Mouse (Mus musculus): ENCODE data around the gene H2al1n. TPM values are rescaled to one million over a fixed set of nuclear protein-coding genes. Genes with fewer than 3 reads are reported as not detected.
"Not testable (repeated sequence)": the region's sequence is repeated elsewhere in the genome, so short reads cannot be mapped to it uniquely, and the experiment has no call there.

Gene H2al1n
- not detected in 2 replicates for polyA plus RNA-seq (2015; fragmentation: Nextera tagmentation; extraction: Ambion mirVana)

DNA sequence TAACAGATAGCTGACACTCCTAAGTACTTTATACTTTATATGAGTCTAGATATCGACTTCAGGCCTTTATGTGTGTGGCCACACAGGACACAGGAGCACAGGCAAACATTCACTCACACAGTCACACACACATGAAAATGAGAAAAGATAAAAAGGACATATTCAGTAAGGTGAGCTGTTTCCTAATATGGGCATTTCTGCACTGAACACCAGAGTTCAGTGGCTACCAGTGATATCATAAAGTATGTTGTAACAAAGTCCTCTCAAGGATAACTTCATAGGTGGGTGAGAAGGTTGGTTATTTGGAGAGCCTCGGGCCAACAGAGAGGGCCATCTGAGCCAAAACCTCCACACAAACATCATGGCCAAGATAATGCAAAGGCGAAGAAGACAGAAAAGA, at the start of gene H2al1n:
Gene H2al1n, plus strand, starts transcription at position 301 of the 400 bp plus-strand sequence.
- not testable (repeated sequence) for H3K4me2 ChIP-seq (ENCODE audit: low read depth, low read length); H3K27ac ChIP-seq (ENCODE audit: low read length); ATAC-seq (ENCODE audit: insufficient read depth, low FRiP score); H3K9me3 ChIP-seq (replicated peaks; ENCODE audit: control insufficient read depth, low read length); H3K27me3 ChIP-seq (ENCODE audit: control insufficient read depth, insufficient read depth, low read length); H3K9ac ChIP-seq (ENCODE audit: low read length); H3K4me3 ChIP-seq (replicated peaks; ENCODE audit: low read length); H3K36me3 ChIP-seq (ENCODE audit: control insufficient read depth, insufficient read depth, low read length); H3K4me1 ChIP-seq (ENCODE audit: control insufficient read depth, insufficient read depth, low read length)
- 86% methylated on average over 3 of the region's 3 CpGs for WGBS

DNA sequence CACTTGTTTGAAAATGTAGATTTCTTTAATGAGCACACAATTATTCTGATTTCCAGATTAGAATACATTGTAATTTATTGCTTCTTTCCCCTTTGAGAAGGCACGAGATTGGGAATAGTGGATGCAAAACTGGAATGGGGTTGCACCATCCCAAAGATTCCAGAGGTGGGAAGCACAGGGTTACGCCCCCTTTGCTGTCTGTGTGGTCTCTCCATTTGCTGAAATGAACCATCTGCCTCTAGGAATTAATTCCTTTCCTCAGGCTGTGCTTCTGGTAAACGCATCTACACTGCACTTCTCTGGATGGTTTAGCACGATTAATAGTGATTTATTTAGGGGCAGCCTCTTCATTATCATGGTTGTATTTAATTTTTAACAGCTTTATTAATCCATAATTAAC, 11.7 kb upstream of the H2al1n start:
- Histone ChIP-seq H3K4me2 (ENCODE audit: low read depth, low read length) (no peak overlapping the region), H3K27me3 (ENCODE audit: control insufficient read depth, insufficient read depth, low read length) (no peaks in the 10 kb centered on the region), H3K27ac (ENCODE audit: low read length) (no peak overlapping the region), H3K9me3 (replicated peaks; ENCODE audit: control insufficient read depth, low read length) (no peaks in the 10 kb centered on the region), H3K9ac (ENCODE audit: low read length) (no peak overlapping the region), H3K4me3 (replicated peaks; ENCODE audit: low read length) (no peak overlapping the region), H3K4me1 (ENCODE audit: control insufficient read depth, insufficient read depth, low read length) (no peaks in the 10 kb centered on the region), H3K36me3 (ENCODE audit: control insufficient read depth, insufficient read depth, low read length) (no peaks in the 10 kb centered on the region)
- 61% methylated on average over 4 of the region's 4 CpGs for WGBS
- ATAC-seq (ENCODE audit: insufficient read depth, low FRiP score), result no peak

DNA sequence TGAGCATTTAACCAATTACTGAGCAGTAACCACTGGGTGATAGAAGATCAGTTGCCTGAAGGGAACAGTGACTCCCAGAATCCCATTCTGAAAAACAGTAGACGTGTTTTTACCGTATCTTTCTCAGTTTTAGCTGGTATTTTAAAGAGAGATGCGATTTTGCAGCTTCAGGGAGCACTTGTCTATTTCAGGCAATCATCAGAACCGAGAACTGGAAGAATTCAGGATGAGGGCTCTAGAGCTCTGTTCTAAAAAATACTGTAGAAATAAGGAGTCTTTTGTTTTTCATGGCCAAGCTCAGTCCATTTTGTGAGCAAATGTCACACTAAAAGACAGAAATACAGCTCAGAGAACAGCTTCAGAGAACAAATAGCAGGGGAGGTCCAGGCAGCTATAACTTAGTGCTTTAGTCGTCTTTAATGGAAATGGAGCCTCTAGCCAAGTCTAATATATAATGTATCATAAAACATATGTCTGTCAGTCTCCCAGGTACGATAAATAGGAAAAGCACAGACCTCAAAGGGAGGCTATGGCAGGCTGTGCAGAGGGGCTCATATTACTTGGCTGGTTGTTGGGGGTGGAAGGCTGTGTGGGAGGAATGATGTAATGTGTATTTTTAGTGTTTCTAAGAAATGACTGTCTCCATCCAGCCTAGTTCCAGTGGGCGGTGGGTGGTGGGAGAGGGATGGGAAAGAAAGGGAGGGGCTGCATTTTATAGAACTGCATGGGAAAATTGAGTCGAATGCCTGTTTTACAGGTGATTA, 4.7 kb upstream of the H2al1n start:
- Histone ChIP-seq H3K4me3 (replicated peaks; ENCODE audit: low read length) (no peak overlapping the region), H3K27me3 (ENCODE audit: control insufficient read depth, insufficient read depth, low read length) (no peaks in the 10 kb centered on the region), H3K4me2 (ENCODE audit: low read depth, low read length) (no peak overlapping the region), H3K36me3 (ENCODE audit: control insufficient read depth, insufficient read depth, low read length) (no peaks in the 10 kb centered on the region), H3K4me1 (ENCODE audit: control insufficient read depth, insufficient read depth, low read length) (no peaks in the 10 kb centered on the region), H3K27ac (ENCODE audit: low read length) (no peak overlapping the region), H3K9ac (ENCODE audit: low read length) (no peak overlapping the region), H3K9me3 (replicated peaks; ENCODE audit: control insufficient read depth, low read length) (no peaks in the 10 kb centered on the region)
- 54% methylated on average over 8 of the region's 8 CpGs for WGBS
- peak; percentile 58; the same call in 1 of the 2 replicates for ATAC-seq (ENCODE audit: insufficient read depth, low FRiP score)

DNA sequence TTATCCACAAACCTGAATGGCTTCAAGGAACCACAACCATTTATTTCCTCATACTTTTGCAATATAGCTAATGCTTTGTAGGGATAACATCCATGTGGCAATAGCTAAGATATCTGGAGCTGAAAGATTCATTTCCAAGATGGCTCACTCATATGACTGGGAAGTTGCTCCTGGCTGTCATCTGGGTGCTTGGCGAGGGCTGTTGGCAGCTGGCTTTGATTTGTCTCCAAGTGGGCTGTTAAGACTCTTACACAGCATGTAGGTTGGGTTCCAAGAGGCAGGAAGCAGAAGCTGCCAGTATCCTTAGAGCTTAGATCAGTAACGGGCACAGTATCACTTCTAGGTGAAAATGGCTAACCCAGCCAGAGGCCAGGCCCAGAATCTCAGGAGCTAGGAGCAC, 18.3 kb downstream of the H2al1n start:
- Histone ChIP-seq H3K27me3 (ENCODE audit: control insufficient read depth, insufficient read depth, low read length) (no peaks in the 10 kb centered on the region), H3K36me3 (ENCODE audit: control insufficient read depth, insufficient read depth, low read length) (no peaks in the 10 kb centered on the region), H3K4me1 (ENCODE audit: control insufficient read depth, insufficient read depth, low read length) (no peaks in the 10 kb centered on the region), H3K4me3 (replicated peaks; ENCODE audit: low read length) (no peak overlapping the region), H3K9ac (ENCODE audit: low read length) (no peak overlapping the region), H3K4me2 (ENCODE audit: low read depth, low read length) (no peak overlapping the region), H3K9me3 (replicated peaks; ENCODE audit: control insufficient read depth, low read length) (no peaks in the 10 kb centered on the region), H3K27ac (ENCODE audit: low read length) (no peak overlapping the region)
- no peak for ATAC-seq (ENCODE audit: insufficient read depth, low FRiP score)
- 76% methylated on average over 2 of the region's 2 CpGs for WGBS

DNA sequence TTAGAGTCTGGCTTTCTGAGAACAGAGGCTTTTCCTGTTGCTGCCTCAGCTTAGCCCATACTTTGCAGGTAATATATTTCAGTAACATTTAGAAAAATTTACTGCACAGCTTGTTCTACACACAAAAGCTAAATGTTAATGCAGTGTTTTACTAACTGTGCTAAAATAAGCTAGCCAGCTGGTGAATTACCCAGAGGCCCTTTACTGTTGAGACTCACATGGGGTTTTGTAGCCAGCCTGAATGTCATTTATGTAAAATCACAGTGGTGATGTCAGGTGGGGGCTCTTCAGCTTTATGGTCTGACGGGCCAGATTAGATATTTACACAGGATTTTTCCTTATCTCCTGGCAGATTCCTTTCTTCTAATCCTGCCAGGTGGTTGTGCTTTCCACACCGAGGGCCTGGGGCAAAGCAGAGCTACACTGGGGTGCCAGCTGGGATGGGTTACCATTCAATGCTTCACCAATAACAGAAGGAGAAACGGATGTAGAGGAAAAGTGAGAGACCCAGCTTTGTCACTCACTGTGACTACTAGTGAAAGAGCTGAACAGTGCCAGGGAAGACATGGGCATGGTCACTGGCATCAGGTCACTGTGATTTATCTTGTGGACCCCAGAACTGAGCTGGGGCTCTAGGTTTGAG, 48.8 kb downstream of the H2al1n start:
- H3K9ac ChIP-seq (ENCODE audit: low read length), result no peak overlapping the region
- no peak for ATAC-seq (ENCODE audit: insufficient read depth, low FRiP score)
- H3K36me3 ChIP-seq (ENCODE audit: control insufficient read depth, insufficient read depth, low read length), result no peaks in the 10 kb centered on the region
- H3K9me3 ChIP-seq (replicated peaks; ENCODE audit: control insufficient read depth, low read length), result no peaks in the 10 kb centered on the region; the same call in 1 of the 2 replicates
- H3K4me3 ChIP-seq (replicated peaks; ENCODE audit: low read length), result no peak overlapping the region
- no peaks in the 10 kb centered on the region for H3K27me3 ChIP-seq (ENCODE audit: control insufficient read depth, insufficient read depth, low read length)
- no peaks in the 10 kb centered on the region for H3K4me1 ChIP-seq (ENCODE audit: control insufficient read depth, insufficient read depth, low read length)
- WGBS, result 53% methylated on average over 3 of the region's 3 CpGs
- H3K4me2 ChIP-seq (ENCODE audit: low read depth, low read length), result no peak overlapping the region
- no peak overlapping the region for H3K27ac ChIP-seq (ENCODE audit: low read length)

Data from stomach, embryonic 16.5 days (tissue).